14 mouse cellular contexts compared by ENCODE assay signal in the genomic region with DNA sequence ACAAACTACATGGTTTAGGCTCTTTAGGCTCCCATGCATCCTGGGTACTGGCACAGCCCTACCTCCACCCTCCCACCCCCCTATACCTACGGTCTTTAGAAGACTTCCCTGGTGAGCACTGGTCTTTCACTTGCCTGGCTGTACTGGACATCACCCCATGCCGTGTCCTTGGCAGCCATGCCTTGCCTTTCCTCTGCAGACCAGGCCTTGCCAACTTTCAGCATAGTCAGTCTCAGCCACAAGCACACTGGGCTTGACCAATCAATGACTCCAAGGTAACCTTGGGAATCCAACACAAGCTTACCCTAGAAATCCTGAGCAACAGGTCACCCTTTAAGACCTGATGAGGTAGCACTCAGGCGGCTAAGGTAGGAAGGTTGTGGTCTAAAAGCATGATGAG. TPM values are rescaled to one million over a fixed set of nuclear protein-coding genes. Genes with fewer than 3 reads are reported as not detected.
DNase-seq lines count a peak whose midpoint lies in the region; ATAC-seq and TF ChIP-seq lines count a peak whose summit lies in the region.
"Had no signal": no experiment of that assay in that cellular context is flagged by ENCODE, and none has a peak within 500 bp of the region (broad histone marks: within the 10 kb centered on the region; RNA-seq: fewer than 3 reads in every experiment).

No protein-coding gene starts in this region.

- no peaks in the 10 kb centered on the region for H3K9me3 ChIP-seq in hindbrain, embryonic 14.5 days (ENCODE audit: control insufficient read depth, low read length)
- H3K9me3 ChIP-seq: G1E; liver, embryonic 15.5 days had no signal

- TF ChIP-seq POLR2A in kidney, adult 2 months (IDR thresholded peaks at IDR 0.05; ENCODE audit: low read depth, low read length) = no peak

- H3K4me2 ChIP-seq in hindbrain, embryonic 14.5 days (replicated peaks) = no peak overlapping the region
- H3K4me2 ChIP-seq: liver, embryonic 15.5 days had no signal

- DNase-seq in adrenal gland, adult 8-10 months = peak; percentile 48
- DNase-seq in adrenal gland, postnatal 4 days (ENCODE audit: low spot score in 2 of 2) = no peak
- DNase-seq in kidney, adult 2 months = peak; percentile 56
- no peak for DNase-seq in kidney, postnatal 25 days
- peak; percentile 76 for DNase-seq in adrenal gland, postnatal 14 days
- DNase-seq in cerebellum, postnatal 10 days = peak; percentile 60 to 71
- no peak for DNase-seq in right cerebral cortex, postnatal 25 days
- DNase-seq in hindbrain, embryonic 14.5 days (ENCODE audit: low spot score) = no peak
- DNase-seq: forebrain, postnatal 0 days; spleen, adult 18-20 months had no signal

- H3K4me1 ChIP-seq in kidney, adult 2 months (ENCODE audit: control insufficient read depth, insufficient read depth, low read length) = peaks cover 4% of the 10 kb centered on the region; the same call in 1 of the 2 replicates
- no peaks in the 10 kb centered on the region for H3K4me1 ChIP-seq in hindbrain, embryonic 14.5 days (replicated peaks; ENCODE audit: control insufficient read depth, insufficient read depth, low read length)

- 76% methylated on average over 3 of the region's 3 CpGs for WGBS in kidney, adult 2 months
- 96% methylated on average over 3 of the region's 3 CpGs for WGBS in hindbrain, embryonic 14.5 days

- no peak overlapping the region for H3K27ac ChIP-seq in kidney, adult 2 months (ENCODE audit: insufficient read depth, low read depth, low read length)
- no peak overlapping the region for H3K27ac ChIP-seq in hindbrain, embryonic 14.5 days

- ATAC-seq in hindbrain, embryonic 14.5 days (ENCODE audit: low FRiP score) = no peak
- ATAC-seq: forebrain, postnatal 0 days; inflammation-experienced regulatory T-cells, adult 6 months had no signal

- H3K36me3 ChIP-seq in kidney, adult 2 months (ENCODE audit: control insufficient read depth, insufficient read depth, low read length) = no peaks in the 10 kb centered on the region
- H3K36me3 ChIP-seq in hindbrain, embryonic 14.5 days (replicated peaks; ENCODE audit: control insufficient read depth, insufficient read depth) = peaks cover 79% of the 10 kb centered on the region

- H3K27me3 ChIP-seq in kidney, adult 2 months (replicated peaks; ENCODE audit: control insufficient read depth, insufficient read depth, low read length) = no peaks in the 10 kb centered on the region
- no peaks in the 10 kb centered on the region for H3K27me3 ChIP-seq in hindbrain, embryonic 14.5 days (ENCODE audit: control insufficient read depth, insufficient read depth, low read length)
- H3K27me3 ChIP-seq: liver, embryonic 15.5 days had no signal

- no peak overlapping the region for H3K4me3 ChIP-seq in kidney, adult 2 months (ENCODE audit: insufficient read depth, low read depth, low read length)
- no peak overlapping the region for H3K4me3 ChIP-seq in hindbrain, embryonic 14.5 days (replicated peaks; ENCODE audit: low read length)
- H3K4me3 ChIP-seq: liver, embryonic 15.5 days had no signal

- no peak overlapping the region for H3K9ac ChIP-seq in hindbrain, embryonic 14.5 days
- H3K9ac ChIP-seq: forebrain, postnatal 0 days; liver, embryonic 15.5 days had no signal

- no peak for TF ChIP-seq CTCF in kidney, adult 2 months (conservative IDR thresholded peaks at IDR 0.05; ENCODE audit: insufficient read depth, insufficient read length, low read depth, low read length)

RNA-seq across cellular contexts. Expression of a gene that starts 17.8 kb away (rescaled TPM):
- total RNA-seq in adrenal gland, adult 8-10 months (2022) = 100 to 1,000 TPM; 434 to 601 (median 481) TPM
- 100 to 1,000 TPM; 285 to 303 TPM for total RNA-seq in adrenal gland, postnatal 4 days (2021)
- polyA plus RNA-seq in kidney, adult 2 months (2012; rRNA removed) = 47.9 and 57.1 TPM in 2 replicates
- 462 and 482 TPM in 2 replicates for total RNA-seq in adrenal gland, postnatal 14 days (2021)
- 429 and 481 TPM in 2 replicates for polyA plus RNA-seq in hindbrain, embryonic 14.5 days (2014; fragmentation: Nextera tagmentation; extraction: Ambion mirVana)

RNA-seq across cellular contexts. Expression of a gene that starts 28.9 kb away (rescaled TPM):
- 100 to 1,000 TPM; 113 to 288 (median 256) TPM for total RNA-seq in adrenal gland, adult 8-10 months (2022)
- 10 to 100 TPM; 49.4 to 56.5 TPM for total RNA-seq in adrenal gland, postnatal 4 days (2021)
- 77.2 and 77.8 TPM in 2 replicates for polyA plus RNA-seq in kidney, adult 2 months (2012; rRNA removed)
- total RNA-seq in adrenal gland, postnatal 14 days (2021) = 64.7 and 97.7 TPM in 2 replicates
- polyA plus RNA-seq in hindbrain, embryonic 14.5 days (2014; fragmentation: Nextera tagmentation; extraction: Ambion mirVana) = 10.3 and 10.6 TPM in 2 replicates
- total RNA-seq: G1E; granulocyte monocyte progenitor cell, adult 5-6 weeks had no signal
- polyA plus RNA-seq: G1E had no signal

RNA-seq across cellular contexts. Expression of a gene that starts 57.7 kb away (rescaled TPM):
- total RNA-seq in adrenal gland, adult 8-10 months (2022) = 10 to 100 TPM in 1 of 4 experiments, 1 to 10 TPM in 3; 4.5 to 15.0 (median 7.8) TPM
- 1 to 10 TPM; 6.7 to 8.1 TPM for total RNA-seq in adrenal gland, postnatal 4 days (2021)
- 4.3 and 5.0 TPM in 2 replicates for polyA plus RNA-seq in kidney, adult 2 months (2012; rRNA removed)
- total RNA-seq in adrenal gland, postnatal 14 days (2021) = 2.1 and 3.1 TPM in 2 replicates
- polyA plus RNA-seq in hindbrain, embryonic 14.5 days (2014; fragmentation: Nextera tagmentation; extraction: Ambion mirVana) = 1.5 TPM in 2 replicates

Comparison
In these comparisons a context has a peak if more than half of its experiments do, and no peak if none do; other contexts are left out.
1. DNase-seq: peak in adrenal gland, adult 8-10 months (single experiment), kidney, adult 2 months (single experiment), adrenal gland, postnatal 14 days (single experiment) and cerebellum, postnatal 10 days (2 of 2); none in adrenal gland, postnatal 4 days (0 of 2), kidney, postnatal 25 days (0 of 2), right cerebral cortex, postnatal 25 days (single experiment) and hindbrain, embryonic 14.5 days (single experiment).